Mouse (Mus musculus) bone marrow, adult 2 months (tissue): ENCODE measurements around the gene P2rx3. TPM values are rescaled to one million over a fixed set of nuclear protein-coding genes. Genes with fewer than 3 reads are reported as not detected.
A peak's percentile ranks its signal among the peaks of the same experiment; 100 is the strongest.

Experiments
- H3K27ac ChIP-seq: fragments of 200-500 bp; 2 replicates; pipeline ENCODE4 v1.5.1; 2012; ENCODE audit warnings: low read depth, mild to moderate bottlenecking, control low read depth, inconsistent platforms, low read length; ENCODE audit not compliant: control insufficient read depth, poor library complexity, insufficient read depth
- H3K4me1 ChIP-seq: fragments of 200-500 bp; 2 replicates; pipeline ENCODE4 v1.6.1; 2011; ENCODE audit warnings: low read length; ENCODE audit not compliant: control insufficient read depth, insufficient read depth
- H3K4me3 ChIP-seq: fragments of 200-500 bp; replicated peaks from 2 replicates; pipeline ENCODE3; 2011; ENCODE audit warnings: mild to moderate bottlenecking, low read depth, low read length, control low read depth; ENCODE audit not compliant: control insufficient read depth
- CTCF ChIP-seq: fragments of 200-500 bp; IDR thresholded peaks from 2 replicates; pipeline ENCODE4 v1.5.1; 2011; ENCODE audit warnings: low read length, control low read depth; ENCODE audit not compliant: control insufficient read depth, insufficient read depth
- POLR2A ChIP-seq: fragments of 200-500 bp; IDR thresholded peaks from 2 replicates; pipeline ENCODE4 v1.6.1; 2011; ENCODE audit warnings: low read depth, mild to moderate bottlenecking, control low read depth, low read length, borderline replicate concordance; ENCODE audit not compliant: control insufficient read depth
- WGBS: fragments of 180-500 bp; shearing (Covaris S2); methylation state at CpG from one replicate; pipeline ENCODE4 v1.1.7; 2018; 5-methylcytosine and 5-hydroxymethylcytosine counted together
- polyA plus RNA-seq: library from polyadenylated mRNA; stranded (reverse); fragments of >200 nt; gene quantifications from 2 replicates; pipeline ENCODE4 v1.2.4, GENCODE M21; 2011; ENCODE audit warnings: low replicate concordance; ENCODE audit not compliant: missing spikeins, insufficient read depth, insufficient read length

P2rx3 gene
- 1.2 and 3.8 TPM in 2 replicates for polyA plus RNA-seq

DNA sequence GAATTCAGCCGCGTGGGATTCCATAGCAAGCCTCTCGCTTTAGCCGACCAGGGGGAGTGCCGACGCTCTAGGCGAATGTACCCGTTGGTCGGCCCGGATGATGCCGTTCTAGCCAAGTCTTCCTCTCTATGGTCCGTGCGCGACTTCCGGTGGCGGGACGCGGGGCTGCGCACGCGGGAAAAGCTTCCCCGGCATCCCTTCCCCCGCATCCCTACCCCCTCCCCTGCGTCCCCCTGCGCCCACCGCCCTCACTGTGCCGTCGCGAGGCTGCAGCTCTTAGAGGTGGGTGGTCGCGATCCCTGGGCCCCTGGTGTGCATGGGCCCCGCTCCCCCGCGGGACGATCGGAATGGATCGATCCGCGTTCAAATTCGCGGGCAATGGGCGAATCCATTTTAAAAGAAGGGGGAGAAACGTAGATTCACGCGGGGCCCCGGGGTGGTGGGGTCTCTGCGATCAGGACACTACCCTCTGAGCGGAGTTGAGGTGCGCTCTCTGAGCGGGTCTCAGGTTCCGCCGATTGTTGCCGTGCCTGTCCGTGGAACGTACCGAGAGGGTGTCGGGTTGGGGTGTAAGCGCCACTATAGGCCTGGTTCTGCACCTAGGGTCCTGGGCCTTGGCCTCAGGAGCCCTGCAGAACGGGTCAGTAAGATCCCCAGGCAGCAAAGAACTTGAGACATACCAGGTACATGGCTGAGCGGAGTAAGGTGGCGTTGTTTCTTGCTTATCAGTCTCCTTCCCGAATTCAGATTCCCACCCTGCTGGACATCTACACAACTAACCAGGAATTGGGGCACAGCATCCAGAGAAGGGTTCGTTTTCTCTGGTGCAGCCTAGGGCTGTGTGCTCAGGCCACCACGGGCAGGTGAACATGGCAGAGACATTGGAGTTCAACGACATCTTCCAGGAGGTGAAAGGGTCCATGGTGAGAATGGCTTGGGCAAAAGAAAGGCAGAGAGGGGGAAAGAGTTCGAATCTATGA is at the start of gene P2rx3, which contains the start of gene Ssrp1:
TSS of gene P2rx3 (minus strand) at position 416 of the 980 bp plus-strand sequence.
TSS of gene Ssrp1 (plus strand) at position 188 of the 980 bp plus-strand sequence.
- Histone ChIP-seq H3K4me1 (peaks cover 2% of the 10 kb centered on the region; the same call in 1 of the 2 replicates), H3K4me3 (peak within 1 kb of the TSS; percentile 95), H3K27ac (peak within 1 kb of the TSS; percentile 74)
- TF ChIP-seq CTCF (peak; percentile 6; the same call in 1 of the 2 replicates), POLR2A (peak; percentile 76)
- under 1% methylated on average over 64 of the region's 66 CpGs for WGBS

DNA sequence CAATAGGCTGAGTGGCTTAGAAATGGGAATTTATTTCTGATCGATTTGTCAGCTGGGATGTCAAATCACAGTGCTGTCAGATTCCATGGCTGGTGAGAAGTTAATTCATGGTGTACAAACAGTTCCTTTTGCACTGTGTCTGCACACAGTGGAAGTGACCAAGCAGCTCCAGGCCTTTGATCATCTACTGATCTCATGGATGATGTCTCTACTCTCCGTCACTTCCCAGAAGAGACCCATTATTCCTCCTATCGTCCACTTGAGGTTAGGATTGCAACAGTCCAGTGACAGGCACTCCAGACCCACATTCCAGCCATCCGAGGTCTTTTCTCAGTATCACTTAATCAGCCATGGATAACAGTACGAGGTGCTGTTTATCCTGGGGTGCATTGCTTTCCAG is 36.5 kb upstream of the P2rx3 start:
- Histone ChIP-seq H3K27ac (no peak overlapping the region), H3K4me3 (no peak overlapping the region), H3K4me1 (no peaks in the 10 kb centered on the region)
- no peak for TF ChIP-seq POLR2A
- TF ChIP-seq CTCF: no peak
- WGBS: 78% methylated on average over 5 of the region's 5 CpGs

DNA sequence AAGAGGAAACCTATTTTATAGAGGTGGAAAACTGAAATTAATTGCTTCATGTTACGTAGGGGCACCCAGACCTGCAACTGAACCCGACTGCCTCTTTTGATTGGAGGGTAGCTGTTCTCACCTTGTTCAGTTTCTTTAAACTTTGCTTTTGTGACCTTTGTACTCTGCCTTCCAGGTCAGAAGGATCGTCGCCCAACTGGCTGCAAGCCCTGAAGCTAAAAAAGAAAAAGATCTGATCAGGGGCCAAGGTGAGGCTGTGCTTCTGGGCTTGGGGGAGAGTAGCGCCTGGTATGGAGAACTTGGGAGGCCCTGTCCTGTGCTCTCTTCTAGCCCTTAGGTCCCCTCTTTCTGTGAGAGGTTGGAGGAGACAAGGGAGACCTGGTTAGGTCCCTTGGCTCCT is 34.7 kb upstream of the P2rx3 start:
- TF ChIP-seq CTCF (no peak), POLR2A (no peak)
- 84% methylated on average over 5 of the region's 5 CpGs for WGBS
- Histone ChIP-seq H3K4me3 (no peak overlapping the region), H3K4me1 (no peaks in the 10 kb centered on the region), H3K27ac (no peak overlapping the region)

DNA sequence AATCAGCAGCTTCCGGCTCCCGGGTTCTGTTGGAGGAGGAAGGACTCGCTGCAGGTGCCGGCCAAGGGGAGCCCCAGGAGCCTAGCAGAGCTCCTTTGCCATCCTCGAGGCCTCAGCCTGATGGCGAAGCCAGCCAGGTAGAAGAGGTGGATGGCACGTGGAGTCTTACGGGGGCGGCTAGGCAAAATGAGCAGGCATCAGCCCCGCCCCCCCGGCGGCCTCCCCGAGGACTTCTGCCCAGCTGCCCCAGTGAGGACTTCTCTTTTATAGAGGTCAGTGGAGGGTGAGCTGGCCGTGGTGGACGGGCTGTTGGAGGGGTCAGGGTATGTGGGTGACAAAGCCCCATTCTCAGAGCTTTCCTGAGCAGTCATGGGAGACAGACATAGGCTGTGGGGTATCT is 32.8 kb upstream of the P2rx3 start:
- H3K27ac ChIP-seq: no peak overlapping the region
- H3K4me3 ChIP-seq: no peak overlapping the region
- TF ChIP-seq POLR2A (no peak), CTCF (no peak)
- no peaks in the 10 kb centered on the region for H3K4me1 ChIP-seq
- 84% methylated on average over 15 of the region's 15 CpGs for WGBS

DNA sequence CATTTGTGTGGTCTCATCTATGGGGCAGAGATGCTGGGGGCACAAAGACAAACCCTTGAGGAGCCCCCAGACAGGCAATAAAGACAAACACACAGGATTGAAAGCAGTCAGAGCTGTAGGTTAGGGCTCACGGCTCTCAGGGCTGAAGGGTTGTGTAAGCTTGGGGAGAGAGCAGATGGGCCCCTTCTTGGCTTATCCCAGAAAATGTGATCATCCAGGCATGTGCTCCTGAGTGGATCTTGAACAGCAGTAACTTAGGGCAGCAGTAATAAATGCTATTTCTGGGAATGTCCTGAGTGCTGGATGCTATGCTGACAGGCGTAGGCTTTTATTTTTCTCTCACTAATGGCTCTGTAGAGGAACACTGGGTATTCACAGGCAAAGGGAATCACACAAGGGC is 31.4 kb upstream of the P2rx3 start:
- TF ChIP-seq POLR2A (no peak), CTCF (no peak)
- Histone ChIP-seq H3K4me3 (no peak overlapping the region), H3K4me1 (no peaks in the 10 kb centered on the region), H3K27ac (no peak overlapping the region)
- 89% methylated on average over 2 of the region's 2 CpGs for WGBS

DNA sequence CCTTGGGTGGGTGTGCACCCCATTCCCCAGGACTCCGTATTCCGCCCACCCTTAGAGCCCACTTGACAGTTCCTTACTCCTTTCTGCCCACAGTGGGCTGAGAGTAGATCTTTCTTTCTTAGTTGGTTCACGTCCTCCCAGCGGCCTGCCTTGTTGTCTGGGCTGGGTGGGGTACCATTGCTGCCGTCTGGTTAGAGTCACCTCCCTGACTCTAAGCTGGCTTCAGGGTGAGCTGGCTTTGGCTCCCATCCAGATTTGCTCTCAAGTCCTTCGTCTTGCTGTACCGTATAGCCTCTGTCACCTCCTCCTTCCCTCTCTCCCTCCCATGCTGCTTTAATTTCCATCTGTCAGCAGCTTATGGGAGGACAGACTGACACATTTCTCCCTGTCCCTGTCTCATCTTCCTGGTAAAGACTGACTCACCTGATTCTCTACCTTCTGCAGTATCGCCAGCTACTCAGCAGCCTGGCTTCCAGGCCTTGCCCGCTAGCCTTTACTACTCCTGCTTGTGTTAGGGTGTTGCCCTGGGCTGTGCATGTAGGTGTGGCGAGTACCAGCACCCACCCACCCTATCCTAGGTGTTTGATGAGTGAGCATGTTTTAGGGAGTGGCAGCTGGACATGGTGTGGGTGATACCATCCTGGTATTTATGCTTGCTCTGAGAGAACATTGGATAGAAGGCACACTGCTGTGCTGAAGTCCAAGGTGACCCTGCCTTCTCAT is 30.8 kb upstream of the P2rx3 start:
- TF ChIP-seq CTCF (no peak), POLR2A (no peak)
- no peak overlapping the region for H3K4me3 ChIP-seq
- WGBS: 81% methylated on average over 10 of the region's 10 CpGs
- H3K27ac ChIP-seq: no peak overlapping the region
- H3K4me1 ChIP-seq: no peaks in the 10 kb centered on the region

DNA sequence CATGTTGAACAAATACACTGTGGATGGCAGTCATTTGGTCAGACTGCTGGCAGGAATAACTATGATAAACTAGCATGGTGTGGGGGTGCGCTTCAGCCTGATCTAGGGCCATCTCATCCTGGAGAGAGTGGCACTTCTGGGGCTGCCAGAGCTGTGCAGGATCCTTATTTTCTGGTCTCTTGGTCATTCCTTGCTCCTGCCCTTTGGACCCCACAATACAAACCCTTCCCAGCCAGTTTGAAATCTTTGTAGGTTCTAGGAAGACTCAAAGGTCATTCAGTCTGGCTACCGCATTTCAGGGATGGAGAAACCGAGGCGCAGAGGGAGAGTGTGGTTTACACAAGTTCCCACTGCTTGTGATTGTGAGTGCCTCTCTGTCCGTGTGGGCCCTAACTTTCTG is 29.7 kb upstream of the P2rx3 start:
- no peak overlapping the region for H3K4me3 ChIP-seq
- TF ChIP-seq POLR2A: no peak
- no peak for TF ChIP-seq CTCF
- no peaks in the 10 kb centered on the region for H3K4me1 ChIP-seq
- no peak overlapping the region for H3K27ac ChIP-seq
- WGBS: 85% methylated on average over 5 of the region's 5 CpGs

DNA sequence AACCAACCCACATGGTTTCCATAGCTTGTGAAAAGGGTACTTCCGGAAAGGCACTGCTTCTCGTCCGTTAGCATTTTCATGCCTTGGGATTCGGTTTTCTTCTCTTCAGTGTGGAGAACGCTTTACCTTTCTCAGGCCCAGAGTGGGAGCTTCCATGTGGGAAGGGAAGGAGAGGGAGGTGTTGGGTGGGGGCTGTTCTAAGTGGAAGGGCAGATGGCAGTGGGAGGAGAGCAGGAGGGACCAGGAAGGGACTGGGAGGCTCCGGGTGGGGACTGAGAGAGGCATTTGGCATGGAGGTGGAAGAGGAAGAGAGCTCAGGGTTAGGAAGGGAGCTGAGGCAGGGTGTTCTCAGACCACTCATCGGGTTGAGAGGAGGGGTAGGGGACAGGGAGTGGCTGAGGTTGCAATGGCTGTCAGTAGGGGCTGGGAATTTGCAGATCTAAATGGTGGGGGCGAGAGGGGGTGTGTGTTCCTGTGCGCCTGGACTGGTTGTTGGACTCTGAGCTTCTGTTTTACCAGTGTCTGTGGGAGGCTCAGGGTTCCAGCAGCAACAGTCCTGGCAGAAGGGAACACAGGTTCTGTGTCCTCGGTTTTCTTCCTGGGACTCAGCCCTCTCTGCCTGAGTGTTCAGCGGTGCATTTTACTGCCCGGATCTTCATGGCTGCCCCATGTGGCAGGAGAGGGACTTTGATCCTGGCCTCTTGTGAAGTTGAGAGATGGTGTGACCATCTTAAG is 28.0 kb upstream of the P2rx3 start:
- TF ChIP-seq CTCF: no peak
- TF ChIP-seq POLR2A: no peak
- WGBS: 84% methylated on average over 12 of the region's 12 CpGs
- Histone ChIP-seq H3K4me1 (no peaks in the 10 kb centered on the region), H3K27ac (no peak overlapping the region), H3K4me3 (no peak overlapping the region)
